Mouse (Mus musculus) myocyte (in vitro differentiated cells): ENCODE measurements around the gene Dennd1c. TPM values are rescaled to one million over a fixed set of nuclear protein-coding genes. Genes with fewer than 3 reads are reported as not detected.

Experiments used
- H3K27me3 ChIP-seq: one replicate; pipeline ENCODE4 v1.6.1; 2011; ENCODE audit not compliant: control insufficient read depth, insufficient read depth, insufficient read length
- H3K36me3 ChIP-seq: one replicate; pipeline ENCODE4 v1.6.1; 2011; ENCODE audit not compliant: control insufficient read depth, insufficient read depth
- H3K4me2 ChIP-seq: one replicate; pipeline ENCODE4 v1.6.1; 2011; ENCODE audit warnings: low read depth, control low read depth
- H3K4me3 ChIP-seq: one replicate; pipeline ENCODE4 v1.5.1; 2011; ENCODE audit warnings: mild to moderate bottlenecking, control low read depth, moderate library complexity
- H3K79me2 ChIP-seq: one replicate; pipeline ENCODE4 v1.6.1; 2011; ENCODE audit not compliant: control insufficient read depth, insufficient read depth
- H3ac ChIP-seq: one replicate; pipeline ENCODE4 v1.6.1; 2011; ENCODE audit not compliant: control insufficient read depth, insufficient read length
- CEBPB ChIP-seq: IDR thresholded peaks from 2 replicates; pipeline ENCODE4 v1.6.1; 2011; ENCODE audit warnings: mild to moderate bottlenecking, moderate library complexity; ENCODE audit not compliant: poor library complexity, insufficient read depth, severe bottlenecking
- E2F4 ChIP-seq: IDR thresholded peaks from one replicate; pipeline ENCODE4 v1.6.1; 2011; ENCODE audit warnings: mild to moderate bottlenecking, control low read depth, moderate library complexity; ENCODE audit not compliant: insufficient read depth
- MAX ChIP-seq: IDR thresholded peaks from one replicate; pipeline ENCODE4 v1.6.1; 2011; ENCODE audit warnings: low read depth, mild to moderate bottlenecking, control low read depth
- MYOD1 ChIP-seq, 3 experiments: IDR thresholded peaks; one replicate each; pipeline ENCODE4 v1.6.1; 2011; ENCODE audit warnings: control low read depth in 2 of 3, low read depth in 2 of 3, mild to moderate bottlenecking in 2 of 3, moderate library complexity in 1 of 3; ENCODE audit not compliant: insufficient read length in 2 of 3, control insufficient read depth in 1 of 3
- MYOG ChIP-seq, 3 experiments: IDR thresholded peaks; one replicate each; pipeline ENCODE4 v1.6.1; 2011; ENCODE audit warnings: control low read depth in 2 of 3, low read depth in 2 of 3, mild to moderate bottlenecking in 2 of 3; ENCODE audit not compliant: insufficient read length in 2 of 3, control insufficient read depth in 1 of 3, insufficient read depth in 1 of 3
- POLR2A ChIP-seq: IDR thresholded peaks from one replicate; pipeline ENCODE4 v1.6.1; 2011; ENCODE audit warnings: low read depth, mild to moderate bottlenecking, control low read depth, moderate library complexity; ENCODE audit not compliant: insufficient read length
- POLR2AphosphoS2 ChIP-seq: IDR thresholded peaks from one replicate; pipeline ENCODE4 v1.6.1; 2011; ENCODE audit warnings: low read depth, control low read depth; ENCODE audit not compliant: insufficient read length
- REST ChIP-seq: IDR thresholded peaks from one replicate; pipeline ENCODE4 v1.6.1; 2011; ENCODE audit warnings: mild to moderate bottlenecking, control low read depth, moderate library complexity; ENCODE audit not compliant: insufficient read depth, insufficient read length
- SRF ChIP-seq: IDR thresholded peaks from one replicate; pipeline ENCODE4 v1.6.1; 2011; ENCODE audit warnings: low read depth; ENCODE audit not compliant: control insufficient read depth, insufficient read length
- TCF12 ChIP-seq: IDR thresholded peaks from one replicate; pipeline ENCODE4 v1.6.1; 2011; ENCODE audit warnings: mild to moderate bottlenecking, control low read depth; ENCODE audit not compliant: poor library complexity, insufficient read depth, severe bottlenecking
- TCF3 ChIP-seq: IDR thresholded peaks from one replicate; pipeline ENCODE4 v1.6.1; 2011; ENCODE audit warnings: low read depth, control low read depth; ENCODE audit not compliant: insufficient read length
- USF1 ChIP-seq: IDR thresholded peaks from one replicate; pipeline ENCODE4 v1.6.1; 2011; ENCODE audit warnings: low read depth, mild to moderate bottlenecking, control low read depth, moderate library complexity
- polyA plus RNA-seq: library from polyadenylated mRNA; unstranded; fragments of >200 nt; fragmentation: generic; extraction: Trizol; gene quantifications from one replicate; pipeline ENCODE4 v1.2.1, GENCODE M21; 2012; ENCODE audit warnings: missing spikeins

The Dennd1c gene
- polyA plus RNA-seq, 1 experiment: 0.04 TPM

DNA sequence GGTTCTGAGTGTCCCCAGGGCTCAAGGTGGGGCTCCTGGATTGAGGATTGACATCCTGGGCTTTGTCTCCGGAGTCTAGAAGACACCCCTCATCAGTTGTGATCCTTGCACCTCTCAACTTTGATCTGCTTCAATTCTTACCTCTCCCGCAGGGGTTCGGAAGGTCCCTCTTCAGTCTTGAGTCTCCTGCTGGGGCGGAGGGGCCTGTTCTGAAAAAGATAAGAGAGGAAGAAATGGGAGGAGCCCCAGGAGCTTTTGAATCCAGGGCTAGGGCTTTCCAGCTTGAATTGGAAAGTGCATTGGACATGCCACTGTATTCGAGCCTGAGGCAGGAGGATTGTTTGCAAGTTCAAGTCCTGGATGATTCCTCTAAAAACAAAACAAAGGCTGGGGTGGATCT, 11.4 kb downstream of the Dennd1c start:
- H3K79me2 ChIP-seq: no peaks in the 10 kb centered on the region
- H3K27me3 ChIP-seq: peaks cover 74% of the 10 kb centered on the region
- no peak overlapping the region for H3K4me2 ChIP-seq
- no peaks in the 10 kb centered on the region for H3K36me3 ChIP-seq
- no peak for TF ChIP-seq USF1
- no peak for TF ChIP-seq CEBPB
- no peak for TF ChIP-seq TCF3
- TF ChIP-seq MAX: no peak
- no peak for TF ChIP-seq REST
- H3ac ChIP-seq: no peak overlapping the region
- H3K4me3 ChIP-seq: no peak overlapping the region

DNA sequence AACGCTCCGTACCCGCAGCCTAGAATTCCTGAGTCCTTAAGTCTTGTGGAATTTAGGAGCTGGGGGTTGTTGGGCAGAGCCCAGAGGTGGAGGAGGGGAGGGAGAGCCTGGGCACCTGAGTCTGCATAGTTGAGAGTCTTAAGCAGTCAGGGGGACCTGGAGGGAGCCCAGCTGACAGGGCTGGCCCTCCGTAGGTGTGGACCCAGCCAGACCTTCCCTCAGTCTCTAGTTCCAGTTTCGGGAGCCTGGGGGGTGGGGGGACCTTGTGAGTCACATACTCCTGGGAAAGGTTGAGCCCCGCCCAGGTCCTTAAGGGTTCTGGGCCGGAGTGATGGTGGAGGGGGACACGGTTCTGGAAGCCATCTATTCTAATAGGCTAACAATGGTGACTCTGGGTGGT, 15.3 kb downstream of the Dennd1c start:
- Histone ChIP-seq H3K27me3 (peaks cover 72% of the 10 kb centered on the region), H3K79me2 (no peaks in the 10 kb centered on the region), H3K36me3 (no peaks in the 10 kb centered on the region), H3ac (no peak overlapping the region), H3K4me3 (no peak overlapping the region), H3K4me2 (no peak overlapping the region)
- TF ChIP-seq SRF (no peak), MAX (no peak), POLR2A (no peak)

DNA sequence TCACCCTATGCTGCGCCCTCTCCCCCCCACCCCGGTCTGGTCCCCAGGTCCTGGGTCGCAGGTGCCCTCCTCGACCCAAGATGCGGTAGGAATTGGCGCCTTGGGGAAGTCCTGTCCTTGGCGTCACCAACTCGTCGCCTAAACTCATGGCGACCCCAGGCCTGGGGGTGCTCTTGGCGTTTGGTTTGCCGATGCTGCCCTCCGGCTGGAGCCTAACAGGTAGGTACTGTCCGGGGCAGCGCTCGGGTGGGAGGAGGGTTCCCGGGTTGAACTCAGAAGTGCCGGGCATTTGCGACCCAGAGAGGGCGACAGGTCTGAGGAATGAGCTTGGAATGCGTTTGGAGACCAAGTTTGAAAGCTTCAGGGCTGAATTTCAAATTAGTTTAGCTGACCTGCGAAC, 15.8 kb downstream of the Dennd1c start:
- H3K79me2 ChIP-seq: no peaks in the 10 kb centered on the region
- no peak overlapping the region for H3ac ChIP-seq
- TF ChIP-seq TCF12 (no peak), MYOD1 (IDR thresholded peaks at IDR 0.05; ENCODE audit: control insufficient read depth in 1 of 3, insufficient read length in 2 of 3, low read depth in 2 of 3) (no peak)
- H3K27me3 ChIP-seq: peaks cover 70% of the 10 kb centered on the region
- H3K36me3 ChIP-seq: no peaks in the 10 kb centered on the region
- H3K4me3 ChIP-seq: no peak overlapping the region
- H3K4me2 ChIP-seq: no peak overlapping the region

DNA sequence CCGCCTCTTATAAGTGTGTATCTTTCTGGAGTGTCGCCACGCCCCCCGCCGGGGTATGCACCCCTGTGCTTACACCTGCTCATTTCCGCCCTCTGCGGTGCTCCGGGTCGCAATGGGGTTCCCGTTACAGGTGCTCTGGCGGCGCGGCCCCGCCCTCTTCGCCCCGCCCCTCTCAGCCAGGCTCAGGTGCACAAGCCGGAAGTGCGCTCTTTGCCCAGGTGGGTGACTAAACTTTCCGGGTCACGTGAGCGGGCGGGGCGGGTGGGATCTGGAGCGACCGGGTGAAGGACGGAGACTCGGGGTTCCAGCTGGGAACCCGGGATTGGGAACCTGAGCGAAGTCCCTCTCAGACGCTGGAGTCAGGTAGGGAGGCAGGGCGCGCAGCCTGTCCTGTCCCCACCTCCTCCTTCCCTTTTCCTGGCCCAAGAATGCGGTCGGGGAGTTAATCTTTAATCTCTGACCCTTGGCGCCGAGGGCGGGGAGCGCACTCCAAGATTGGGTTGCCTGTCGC, 16.2 kb downstream of the Dennd1c start:
- Histone ChIP-seq H3ac (no peak overlapping the region), H3K4me3 (no peak overlapping the region), H3K4me2 (no peak overlapping the region), H3K36me3 (no peaks in the 10 kb centered on the region), H3K27me3 (peaks cover 65% of the 10 kb centered on the region), H3K79me2 (no peaks in the 10 kb centered on the region)
- no peak for TF ChIP-seq USF1
- no peak for TF ChIP-seq MYOG (IDR thresholded peaks at IDR 0.05; ENCODE audit: control insufficient read depth in 1 of 3, insufficient read depth in 1 of 3, insufficient read length in 2 of 3, low read depth in 2 of 3)
- TF ChIP-seq TCF12: no peak
- no peak for TF ChIP-seq MAX

DNA sequence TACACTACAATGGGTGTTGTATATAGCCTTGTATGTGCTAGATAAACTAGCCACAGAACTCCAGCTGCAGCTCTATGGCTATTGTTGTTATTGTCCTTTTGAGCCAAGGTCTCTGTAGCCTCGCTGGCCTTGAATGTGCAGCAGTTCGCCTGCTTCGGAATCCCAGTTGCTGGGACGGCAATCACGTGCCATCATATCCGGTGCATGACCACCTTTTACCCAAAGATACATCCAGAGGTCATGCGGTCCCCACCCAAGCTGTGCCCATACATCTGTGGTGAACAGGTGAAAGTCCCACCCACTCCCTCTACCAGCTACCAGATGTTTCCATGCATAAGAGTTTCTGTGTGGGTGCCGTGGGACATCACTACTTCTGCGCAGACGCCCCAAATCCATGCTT, 17.2 kb downstream of the Dennd1c start:
- Histone ChIP-seq H3K27me3 (peaks cover 55% of the 10 kb centered on the region), H3K79me2 (no peaks in the 10 kb centered on the region), H3K36me3 (no peaks in the 10 kb centered on the region), H3ac (no peak overlapping the region), H3K4me3 (peak overlapping the region; percentile 26), H3K4me2 (peak overlapping the region; percentile 84)
- TF ChIP-seq TCF12 (no peak), TCF3 (no peak), SRF (no peak), POLR2AphosphoS2 (no peak), MYOD1 (IDR thresholded peaks at IDR 0.05; ENCODE audit: control insufficient read depth in 1 of 3, insufficient read length in 2 of 3, low read depth in 2 of 3) (no peak), REST (no peak), E2F4 (no peak), USF1 (no peak), MYOG (IDR thresholded peaks at IDR 0.05; ENCODE audit: control insufficient read depth in 1 of 3, insufficient read depth in 1 of 3, insufficient read length in 2 of 3, low read depth in 2 of 3) (no peak), MAX (no peak), POLR2A (no peak), CEBPB (no peak)

DNA sequence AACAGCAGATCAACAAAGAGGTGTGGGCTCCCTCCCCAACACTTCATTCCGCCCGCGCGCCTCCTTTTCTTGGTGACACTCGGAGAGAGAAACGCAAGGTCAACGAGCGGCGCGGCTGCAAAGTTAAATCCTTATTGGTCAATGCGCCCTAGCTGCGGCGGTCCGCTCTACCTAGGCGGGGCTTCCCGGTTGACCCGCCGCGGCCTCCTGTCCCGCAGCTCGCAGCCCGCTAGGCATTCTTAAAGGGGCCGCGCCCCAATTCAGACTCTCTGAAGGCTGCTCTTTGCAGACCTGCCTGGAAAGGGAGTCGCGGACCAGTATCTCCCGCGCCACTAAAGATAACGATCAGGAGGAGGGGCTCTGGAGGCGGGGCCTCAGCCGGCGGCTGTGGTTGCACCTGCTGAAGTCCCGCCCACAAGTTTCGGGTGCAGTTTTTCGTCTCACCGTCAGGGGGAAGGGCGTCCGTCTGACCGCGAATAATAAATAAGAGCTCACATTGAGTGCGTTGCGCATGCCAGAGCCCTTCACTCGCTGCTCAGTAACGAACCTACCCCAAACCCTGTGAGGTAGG, 18.0 kb downstream of the Dennd1c start:
- Histone ChIP-seq H3ac (no peak overlapping the region), H3K4me2 (peak overlapping the region; percentile 84), H3K79me2 (no peaks in the 10 kb centered on the region), H3K36me3 (no peaks in the 10 kb centered on the region), H3K27me3 (peaks cover 49% of the 10 kb centered on the region), H3K4me3 (peak overlapping the region; percentile 26)
- TF ChIP-seq USF1: no peak
- no peak for TF ChIP-seq MAX
- TF ChIP-seq TCF12: no peak
- TF ChIP-seq MYOG (IDR thresholded peaks at IDR 0.05; ENCODE audit: control insufficient read depth in 1 of 3, insufficient read depth in 1 of 3, insufficient read length in 2 of 3, low read depth in 2 of 3): peak in 1 of 3 experiments; percentile 38
- TF ChIP-seq TCF3: no peak
- no peak for TF ChIP-seq E2F4
- TF ChIP-seq CEBPB: no peak
- no peak for TF ChIP-seq SRF
- no peak for TF ChIP-seq REST
- TF ChIP-seq POLR2AphosphoS2: no peak
- no peak for TF ChIP-seq POLR2A
- peak in 2 of 3 experiments; percentile 15 to 40 for TF ChIP-seq MYOD1 (IDR thresholded peaks at IDR 0.05; ENCODE audit: control insufficient read depth in 1 of 3, insufficient read length in 2 of 3, low read depth in 2 of 3)
